Mouse (Mus musculus): ENCODE results near the gene Ucn. TPM values are rescaled to one million over a fixed set of nuclear protein-coding genes. Genes with fewer than 3 reads are reported as not detected.

Gene Ucn
- total RNA-seq, 2 experiments from 2014 or later: 1.1 TPM

GRCm38 (mm10) chr5:31116912-31117311, 21.7 kb downstream of the Ucn start:
- intact Hi-C loops (cut with DNase I): no loop called here
- no peak for DNase-seq (ENCODE audit: extremely low spot score in 1 of 2, low spot score in 2 of 2)

DNA sequence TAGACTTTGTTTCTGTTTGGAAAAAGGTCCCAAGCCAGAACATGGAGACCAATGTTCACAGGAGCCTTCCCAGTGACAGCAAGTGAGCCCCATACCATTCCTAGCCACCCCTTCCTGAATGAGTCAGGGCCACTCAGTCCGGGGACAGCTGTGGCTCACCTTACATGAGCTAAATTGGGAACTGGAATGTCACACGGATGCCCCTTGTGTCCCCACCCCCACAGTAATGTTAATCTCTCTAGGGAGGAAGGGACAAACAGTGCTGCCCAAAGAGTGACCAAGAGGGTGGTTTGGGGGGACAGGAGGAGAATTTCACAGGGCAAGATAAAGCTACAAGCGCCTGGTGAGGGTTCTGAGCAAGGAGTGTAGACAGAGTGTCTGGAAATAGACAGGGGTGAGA, 22.3 kb downstream of the Ucn start, which contains the start of gene Trim54:
Gene Trim54, plus strand, starts transcription at position 359 of the 400 bp plus-strand sequence.
- intact Hi-C loops (cut with DNase I): no loop called here
- DNase-seq (ENCODE audit: extremely low spot score in 1 of 2, low spot score in 2 of 2): no peak

GRCm38 (mm10) chr5:31110781-31111180, 27.8 kb downstream of the Ucn start:
- intact Hi-C loops (cut with DNase I): no loop called here
- no peak for DNase-seq (ENCODE audit: extremely low spot score in 1 of 2, low spot score in 2 of 2)

DNA sequence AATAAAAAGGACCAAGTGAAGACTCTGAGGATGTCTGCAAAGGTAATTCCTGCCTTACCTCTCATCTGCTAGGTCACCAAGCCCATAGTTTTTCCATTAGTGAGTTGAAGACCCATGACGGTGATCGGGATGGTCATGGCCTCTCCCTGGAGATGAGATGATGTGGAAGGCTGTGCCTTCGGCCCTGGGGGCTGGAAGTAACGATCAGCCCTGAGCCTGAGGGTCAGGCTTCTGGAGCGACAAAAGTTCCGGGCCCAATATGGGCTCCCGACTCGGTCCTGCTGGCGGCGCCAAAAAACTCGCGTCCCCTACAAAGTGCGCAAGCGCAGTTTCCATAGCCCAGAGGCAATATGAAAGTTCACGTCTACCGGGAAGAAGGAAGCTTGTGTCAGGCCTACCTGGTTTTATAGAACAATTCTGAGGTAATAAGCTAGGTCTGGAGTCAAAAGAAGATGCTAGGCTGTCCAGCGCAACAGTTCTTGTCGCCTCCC, 30.6 kb downstream of the Ucn start, which contains the start of gene Slc30a3:
Gene Slc30a3, minus strand, starts transcription at position 238 of the 491 bp plus-strand sequence.
- no peak for DNase-seq (ENCODE audit: extremely low spot score in 1 of 2, low spot score in 2 of 2)
- intact Hi-C loops (cut with DNase I): no loop called here

DNA sequence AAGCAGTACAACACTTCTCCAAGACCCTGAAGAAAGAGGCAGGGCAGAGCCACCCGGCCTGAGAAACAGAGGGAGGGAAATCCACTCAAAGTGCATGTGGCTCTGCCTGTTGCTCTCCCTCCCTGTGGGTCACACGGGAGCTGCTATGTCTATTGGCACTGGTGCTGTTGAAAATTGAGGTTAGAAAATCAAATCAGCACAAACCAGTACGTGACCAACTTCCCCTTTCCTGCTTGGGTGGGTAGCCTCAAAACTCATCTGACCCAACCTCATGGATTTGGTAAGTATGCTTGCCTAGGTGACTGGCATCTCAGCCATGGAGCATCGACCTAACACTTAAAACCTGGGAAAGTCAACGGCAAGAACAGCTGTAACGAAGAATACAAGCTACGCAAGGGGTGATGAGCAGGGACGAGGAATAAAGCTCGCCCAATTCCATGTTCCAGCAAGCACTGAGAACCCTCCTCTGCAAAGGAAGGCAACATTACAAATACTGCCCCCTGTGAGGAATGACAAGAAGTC, 32.8 kb downstream of the Ucn start, which contains the start of gene Dnajc5g:
Gene Dnajc5g, plus strand, starts transcription at position 472 of the 522 bp plus-strand sequence.
- DNase-seq (ENCODE audit: extremely low spot score in 1 of 2, low spot score in 2 of 2): no peak
- intact Hi-C loops (cut with DNase I): no loop called here

GRCm38 (mm10) chr5:31095711-31096480, 42.7 kb downstream of the Ucn start:
- intact Hi-C loops (cut with DNase I): no loop called here
- no peak for DNase-seq (ENCODE audit: extremely low spot score in 1 of 2, low spot score in 2 of 2)

DNA sequence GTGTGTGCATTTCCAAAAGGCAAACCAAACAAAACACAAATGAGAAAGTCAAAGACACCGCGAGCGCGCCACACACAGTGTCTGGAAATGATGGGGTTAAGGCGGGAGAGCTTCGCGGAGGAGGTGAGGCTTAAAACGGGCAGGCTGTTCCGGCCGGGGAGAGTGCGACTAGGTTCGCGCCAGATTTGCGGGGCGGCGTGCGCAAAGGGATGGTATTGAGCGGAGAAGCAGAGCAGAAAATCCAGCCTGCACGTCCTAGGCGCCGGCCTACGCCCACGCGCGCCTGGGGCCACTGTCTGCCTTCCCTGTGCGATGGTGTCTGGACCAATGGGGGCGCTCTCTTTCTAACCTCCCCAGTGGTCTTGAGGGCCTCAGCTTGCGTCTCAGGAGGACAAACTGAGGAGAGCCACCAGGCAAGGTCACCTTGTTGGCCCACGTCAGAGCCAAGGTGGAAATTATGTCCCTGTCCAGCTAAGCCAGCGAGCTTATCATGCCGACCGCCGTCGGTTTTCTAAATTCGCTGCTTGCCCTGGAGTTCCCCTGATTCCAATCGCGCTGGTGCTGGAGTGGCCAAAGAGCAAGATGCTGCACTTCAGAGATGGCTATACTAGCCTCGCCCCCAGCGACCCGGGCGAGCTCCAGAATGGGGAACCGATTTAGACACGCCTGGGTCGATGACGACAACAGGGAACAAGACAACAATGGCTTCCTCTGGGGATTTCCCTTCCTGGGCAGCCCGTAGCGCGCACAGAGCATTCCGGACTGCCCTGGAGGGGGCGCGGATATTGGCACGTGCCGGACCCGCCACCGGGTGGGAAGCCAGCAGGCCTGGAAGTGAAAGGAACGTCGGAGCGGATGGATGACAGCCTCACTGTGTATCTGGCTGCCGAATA, 43.6 kb downstream of the Ucn start:
- intact Hi-C loops (cut with DNase I): no loop called here
- DNase-seq (ENCODE audit: extremely low spot score in 1 of 2, low spot score in 2 of 2): peak in 1 of 2 experiments; percentile 75

- DNase-seq (ENCODE audit: extremely low spot score in 1 of 2, low spot score in 2 of 2): no peak
- intact Hi-C loops (cut with DNase I): no loop called here
These were observed 44.4 kb downstream of the Ucn start for GRCm38 (mm10) chr5:31094100-31094798.

- intact Hi-C loops (cut with DNase I): no loop called here
These were observed 45.2 kb downstream of the Ucn start for GRCm38 (mm10) chr5:31093151-31094041.

GRCm38 (mm10) chr5:31092231-31092975, 46.2 kb downstream of the Ucn start:
- intact Hi-C loops (cut with DNase I): no loop called here
- DNase-seq (ENCODE audit: extremely low spot score in 1 of 2, low spot score in 2 of 2): peak in 1 of 2 experiments; percentile 80

More at GRCm38 (mm10) chr5:31093151-31094041, 45.2 kb downstream of the Ucn start:
- DNase-seq (ENCODE audit: extremely low spot score in 1 of 2, low spot score in 2 of 2): peak; percentile 45 to 76

Other genes starting within 250 kb of the Ucn start
- gene Ost4, start 231.0 kb downstream of the Ucn start, total RNA-seq (2021): 100 to 1,000 TPM in 1 of 2 experiments, 10 to 100 TPM in 1; 98.0 to 102 TPM
- 1 to 10 TPM; 5.1 to 5.5 TPM for gene Emilin1, start 225.4 kb downstream of the Ucn start, total RNA-seq (2021)
- gene Khk, start 217.4 kb downstream of the Ucn start, total RNA-seq (2021): 1 to 10 TPM; 7.3 to 8.0 TPM
- 10 to 100 TPM; 61.1 to 62.5 TPM for gene Cgref1, start 193.2 kb downstream of the Ucn start, total RNA-seq (2021)
- gene Preb, start 178.5 kb downstream of the Ucn start, total RNA-seq (2021): 100 to 1,000 TPM; 116 to 122 TPM
- under 1 TPM; 0.08 to 0.24 TPM for gene Tcf23, start 170.2 kb downstream of the Ucn start, total RNA-seq (2021)
- 10 to 100 TPM; 72.4 to 77.2 TPM for gene Atraid, start 90.5 kb downstream of the Ucn start, total RNA-seq (2021)
- gene Slc5a6, start 89.9 kb downstream of the Ucn start, total RNA-seq (2021): 10 to 100 TPM; 15.3 to 16.5 TPM
- gene Cad, start 84.0 kb downstream of the Ucn start, total RNA-seq (2021): 10 to 100 TPM; 21.5 to 25.4 TPM
- not detected for gene Dnajc5g, start 32.5 kb downstream of the Ucn start, total RNA-seq (2021)
- 100 to 1,000 TPM; 101 to 118 TPM for gene Slc30a3, start 30.6 kb downstream of the Ucn start, total RNA-seq (2021)
- under 1 TPM; 0.86 to 0.97 TPM for gene Trim54, start 22.1 kb downstream of the Ucn start, total RNA-seq (2021)
- gene Mpv17, start 15.4 kb upstream of the Ucn start, total RNA-seq (2021): 10 to 100 TPM; 35.7 to 36.2 TPM
- 1 to 10 TPM; 1.6 to 3.9 TPM for gene Gm29609, start 41.1 kb upstream of the Ucn start, total RNA-seq (2021)
- gene Gtf3c2, start 41.3 kb upstream of the Ucn start, total RNA-seq (2021): 10 to 100 TPM; 59.8 to 60.6 TPM
- gene Snx17, start 54.4 kb upstream of the Ucn start, total RNA-seq (2021): 10 to 100 TPM; 73.4 to 74.6 TPM
- gene Eif2b4, start 54.6 kb upstream of the Ucn start, total RNA-seq (2021): 10 to 100 TPM; 48.2 to 49.7 TPM
- 10 to 100 TPM; 25.0 to 26.5 TPM for gene Zfp513, start 63.5 kb upstream of the Ucn start, total RNA-seq (2021)
- 100 to 1,000 TPM; 108 TPM for gene Ppm1g, start 81.9 kb upstream of the Ucn start, total RNA-seq (2021)
- gene Nrbp1, start 102.0 kb upstream of the Ucn start, total RNA-seq (2021): 10 to 100 TPM; 73.0 to 77.3 TPM
- not detected for gene Gm9970, start 102.4 kb upstream of the Ucn start, total RNA-seq (2021)
- 1 to 10 TPM; 2.4 to 2.6 TPM for gene Krtcap3, start 112.9 kb upstream of the Ucn start, total RNA-seq (2021)
- 10 to 100 TPM; 67.7 to 68.2 TPM for gene Ift172, start 152.3 kb upstream of the Ucn start, total RNA-seq (2021)
- 100 to 1,000 TPM; 165 to 166 TPM for gene Fndc4, start 157.3 kb upstream of the Ucn start, total RNA-seq (2021)
- gene Gckr, start 158.6 kb upstream of the Ucn start, total RNA-seq (2021): under 1 TPM in 1 of 2 experiments, not detected in 1; 0.14 TPM